Mouse (Mus musculus): ENCODE measurements around the gene Muc2. TPM values are rescaled to one million over a fixed set of nuclear protein-coding genes. Genes with fewer than 3 reads are reported as not detected.

Gene Muc2
- polyA plus RNA-seq (2012), result not detected in 2 replicates

DNA sequence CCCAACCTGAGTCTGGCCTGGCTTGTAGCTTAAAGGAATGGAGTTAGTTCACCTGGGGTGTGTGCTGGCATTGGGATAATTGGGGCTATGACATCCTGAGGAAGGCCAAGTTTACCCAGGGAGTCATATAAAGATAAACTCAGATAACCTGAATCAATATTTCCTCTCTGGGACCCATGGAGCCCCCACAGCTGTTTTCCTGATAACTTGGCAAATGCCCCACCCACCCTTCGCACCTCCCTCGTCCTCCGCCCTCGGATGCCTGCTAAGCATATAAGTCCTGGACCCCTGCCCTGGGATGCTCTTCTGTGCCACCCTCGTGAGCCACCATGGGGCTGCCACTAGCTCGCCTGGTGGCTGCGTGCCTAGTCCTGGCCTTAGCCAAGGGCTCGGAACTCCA lies at the start of gene Muc2:
Gene Muc2 (plus strand): TSS at position 301 of the 400 bp plus-strand sequence.
- no peak for TF ChIP-seq GATA1 (IDR thresholded peaks at IDR 0.05; ENCODE audit: low read length)

DNA sequence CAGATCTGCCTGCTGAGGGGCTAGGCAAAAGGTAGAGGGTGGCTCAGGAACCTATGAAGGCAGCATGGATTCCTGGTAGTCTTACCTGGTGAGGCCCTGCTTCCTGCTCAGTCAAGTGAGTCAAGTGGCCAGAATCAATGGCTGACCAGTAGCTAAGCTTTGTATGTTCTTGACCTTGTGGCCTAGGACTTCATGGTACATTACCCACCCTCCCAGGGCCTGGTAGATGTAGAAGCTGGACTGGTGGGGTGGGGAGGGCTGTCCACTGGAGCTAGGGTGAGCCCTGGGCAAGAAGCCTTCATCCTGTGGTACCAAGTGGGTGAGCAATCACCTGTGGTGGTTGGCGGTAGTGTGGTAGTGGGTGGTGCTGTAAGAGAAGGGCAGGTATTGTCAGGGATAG lies 47.8 kb upstream of the Muc2 start:
- TF ChIP-seq GATA1 (IDR thresholded peaks at IDR 0.05; ENCODE audit: low read length), result no peak

DNA sequence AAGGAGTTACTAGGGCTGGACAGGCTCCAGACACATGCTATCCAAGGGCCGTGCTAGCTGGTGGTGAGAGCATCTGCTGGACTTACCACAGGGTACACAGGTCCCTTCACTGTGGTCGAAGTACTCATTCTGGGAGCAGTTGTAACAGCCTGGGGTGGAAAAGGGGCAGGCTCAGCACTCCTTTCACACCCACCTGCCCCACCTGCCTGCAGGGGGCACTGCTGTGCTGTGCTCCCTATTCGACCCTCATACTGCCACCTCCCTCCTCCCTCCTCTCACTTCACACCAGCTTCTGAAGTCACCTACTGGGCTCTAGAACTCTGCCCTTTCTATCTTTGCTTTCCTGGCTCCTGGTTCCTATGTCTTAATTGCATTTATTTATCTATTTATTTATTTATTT lies 47.0 kb upstream of the Muc2 start:
- TF ChIP-seq GATA1 (IDR thresholded peaks at IDR 0.05; ENCODE audit: low read length), result no peak

DNA sequence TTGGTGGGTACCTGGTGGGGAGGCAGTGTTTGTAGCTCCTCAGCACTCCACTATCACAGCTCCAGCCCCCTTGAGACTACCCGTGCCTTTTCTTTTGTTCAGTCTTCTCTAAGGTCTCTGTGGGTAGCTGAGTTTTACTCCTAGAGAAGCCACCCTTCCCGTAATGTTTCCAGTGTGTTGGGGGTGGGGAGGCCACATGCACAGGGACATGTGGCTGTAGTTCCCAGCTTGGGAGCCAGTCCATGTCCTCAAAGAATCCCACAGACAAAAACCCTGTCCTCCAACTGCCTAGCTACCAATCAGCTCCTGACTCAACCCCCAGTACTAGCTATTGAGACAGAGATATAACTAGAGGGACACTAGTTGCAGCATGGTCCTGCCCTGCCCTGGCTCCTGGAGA lies 43.1 kb upstream of the Muc2 start:
- TF ChIP-seq GATA1 (IDR thresholded peaks at IDR 0.05; ENCODE audit: low read length), result no peak

DNA sequence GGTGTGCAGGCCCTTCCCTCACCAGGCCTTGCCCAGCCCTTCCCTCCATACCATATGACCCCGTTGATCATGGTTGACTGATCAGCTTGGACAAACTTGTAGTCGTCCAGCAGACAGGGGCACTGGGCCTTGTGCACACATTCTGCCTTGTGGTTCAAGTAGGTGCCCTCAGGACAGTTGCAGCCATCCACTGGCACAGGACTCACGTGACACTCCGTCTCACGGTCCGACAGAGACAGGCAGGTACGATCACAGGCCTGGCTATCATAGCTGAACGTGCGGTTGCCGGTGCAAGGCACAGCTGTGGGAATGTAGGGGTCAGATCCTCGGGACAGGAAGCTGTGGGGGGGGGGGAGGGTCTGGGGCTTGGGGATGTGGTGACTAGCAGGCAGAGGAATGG lies 42.3 kb upstream of the Muc2 start:
- no peak for TF ChIP-seq GATA1 (IDR thresholded peaks at IDR 0.05; ENCODE audit: low read length)

DNA sequence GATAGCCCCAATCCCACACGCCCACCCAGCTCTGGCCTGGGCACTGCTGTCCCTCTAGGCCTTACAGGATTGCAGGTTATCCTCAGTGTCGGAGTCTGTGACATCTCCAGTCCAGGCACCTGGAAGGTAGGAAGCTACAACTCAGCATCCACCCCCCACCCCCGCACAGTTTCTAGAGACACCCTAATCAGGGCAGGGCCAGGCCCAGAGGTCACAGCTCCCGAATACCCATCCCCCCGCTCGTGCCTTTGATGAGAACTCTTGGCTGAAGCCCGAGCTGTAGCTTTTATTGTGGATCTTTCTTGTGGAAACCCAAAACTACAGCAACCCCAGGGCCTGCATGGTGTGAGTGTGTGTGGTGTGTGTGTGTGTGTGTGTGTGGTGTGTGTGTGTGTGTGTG lies 37.9 kb upstream of the Muc2 start:
- no peak for TF ChIP-seq GATA1 (IDR thresholded peaks at IDR 0.05; ENCODE audit: low read length)

DNA sequence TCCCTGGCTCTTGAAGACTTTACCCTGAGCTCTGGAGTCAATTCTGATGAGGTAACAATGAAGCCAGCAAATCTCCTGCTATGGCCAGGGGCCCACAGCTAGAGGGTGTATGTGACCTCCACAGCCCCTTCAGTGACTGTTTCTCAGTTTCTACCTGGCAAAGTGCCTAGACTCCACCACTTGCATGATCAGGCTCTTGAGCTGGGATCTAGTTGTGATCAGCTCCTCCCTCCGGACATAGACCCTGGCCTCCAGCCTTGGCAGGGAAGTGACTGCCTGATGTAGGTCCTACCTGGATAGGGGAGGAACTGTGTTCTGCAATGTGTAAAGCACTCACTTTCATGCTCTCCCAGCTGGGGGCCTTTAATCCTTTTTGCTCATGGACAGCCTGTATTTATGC lies 29.8 kb upstream of the Muc2 start:
- TF ChIP-seq GATA1 (IDR thresholded peaks at IDR 0.05; ENCODE audit: low read length), result no peak

DNA sequence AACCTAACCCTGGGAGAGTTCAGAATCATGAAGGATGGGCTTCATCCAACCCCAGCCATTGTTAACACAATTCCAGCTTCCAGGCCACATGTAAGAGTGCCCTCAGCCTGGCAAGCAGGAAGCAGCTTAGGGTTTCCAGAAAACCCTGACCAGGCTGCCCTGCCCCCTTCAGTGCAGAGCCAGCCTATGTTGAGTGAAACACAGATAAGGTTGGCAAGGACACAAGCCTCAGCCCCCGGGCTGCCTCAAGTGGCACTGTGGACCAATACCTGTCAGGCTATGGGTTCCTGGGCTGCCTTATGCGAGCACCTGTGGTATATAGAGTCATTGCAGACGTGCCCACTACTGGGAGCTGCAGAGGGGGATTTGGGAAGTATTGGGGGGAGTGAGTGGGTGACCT lies 28.7 kb upstream of the Muc2 start:
- TF ChIP-seq GATA1 (IDR thresholded peaks at IDR 0.05; ENCODE audit: low read length), result no peak

DNA sequence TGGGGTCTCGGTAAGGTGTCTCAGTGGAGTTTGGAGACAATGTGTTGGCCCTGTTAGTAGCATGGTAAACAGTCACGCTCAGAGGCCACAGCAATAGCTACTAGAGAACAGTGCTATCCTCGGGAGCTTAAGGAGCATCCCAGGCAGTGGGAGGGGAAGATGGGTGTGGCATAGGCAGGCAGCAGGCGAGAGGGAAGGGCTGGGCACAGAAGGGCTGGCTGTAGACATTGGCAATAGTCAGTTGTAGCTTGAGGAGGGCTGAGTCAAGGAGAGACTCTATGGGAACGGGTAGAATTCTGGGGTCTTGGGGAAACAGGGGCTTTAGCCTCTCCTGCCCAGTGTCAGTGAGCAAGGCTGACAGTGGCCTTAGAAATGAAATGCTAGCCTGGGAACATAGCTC lies 27.9 kb upstream of the Muc2 start:
- no peak for TF ChIP-seq GATA1 (IDR thresholded peaks at IDR 0.05; ENCODE audit: low read length)

DNA sequence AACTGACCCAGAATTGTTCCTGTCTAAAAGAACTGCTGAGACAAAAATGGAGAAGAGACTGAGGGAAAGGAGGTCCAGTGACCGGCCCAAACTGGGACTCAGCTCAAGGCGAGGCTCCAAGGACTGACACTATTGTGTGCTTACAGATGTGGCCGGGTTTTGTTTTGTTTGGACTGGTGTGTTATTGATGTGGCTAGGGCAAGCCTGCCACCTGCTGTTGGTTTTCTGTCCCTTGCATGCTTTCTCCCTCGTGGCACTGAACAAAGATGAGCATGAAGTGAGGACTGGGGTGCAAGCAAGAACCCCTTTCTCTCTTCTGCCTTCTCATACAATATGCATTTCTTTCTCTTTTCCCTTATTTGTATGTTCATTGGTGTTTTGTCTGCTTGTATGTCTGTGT lies 23.9 kb upstream of the Muc2 start:
- no peak for TF ChIP-seq GATA1 (IDR thresholded peaks at IDR 0.05; ENCODE audit: low read length)

DNA sequence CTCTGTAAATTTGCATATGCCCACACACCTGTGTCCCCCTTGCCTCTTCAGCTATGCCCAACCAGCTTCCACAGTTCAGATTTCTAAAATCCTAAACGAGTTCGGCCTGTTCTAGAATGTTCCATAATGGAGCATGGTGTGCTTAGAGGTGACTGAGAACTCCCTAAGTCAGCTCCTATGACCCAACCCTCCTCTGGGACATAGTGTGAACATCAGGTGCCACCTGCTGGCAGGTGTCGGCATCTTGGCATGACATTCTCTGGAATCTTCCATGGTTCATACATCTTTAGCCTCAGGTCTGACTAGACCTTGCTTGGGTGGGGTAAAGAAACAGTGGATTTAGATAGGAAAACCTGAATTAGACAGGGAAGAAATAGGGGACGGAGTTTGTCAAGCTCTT lies 19.1 kb upstream of the Muc2 start:
- TF ChIP-seq GATA1 (IDR thresholded peaks at IDR 0.05; ENCODE audit: low read length), result no peak

DNA sequence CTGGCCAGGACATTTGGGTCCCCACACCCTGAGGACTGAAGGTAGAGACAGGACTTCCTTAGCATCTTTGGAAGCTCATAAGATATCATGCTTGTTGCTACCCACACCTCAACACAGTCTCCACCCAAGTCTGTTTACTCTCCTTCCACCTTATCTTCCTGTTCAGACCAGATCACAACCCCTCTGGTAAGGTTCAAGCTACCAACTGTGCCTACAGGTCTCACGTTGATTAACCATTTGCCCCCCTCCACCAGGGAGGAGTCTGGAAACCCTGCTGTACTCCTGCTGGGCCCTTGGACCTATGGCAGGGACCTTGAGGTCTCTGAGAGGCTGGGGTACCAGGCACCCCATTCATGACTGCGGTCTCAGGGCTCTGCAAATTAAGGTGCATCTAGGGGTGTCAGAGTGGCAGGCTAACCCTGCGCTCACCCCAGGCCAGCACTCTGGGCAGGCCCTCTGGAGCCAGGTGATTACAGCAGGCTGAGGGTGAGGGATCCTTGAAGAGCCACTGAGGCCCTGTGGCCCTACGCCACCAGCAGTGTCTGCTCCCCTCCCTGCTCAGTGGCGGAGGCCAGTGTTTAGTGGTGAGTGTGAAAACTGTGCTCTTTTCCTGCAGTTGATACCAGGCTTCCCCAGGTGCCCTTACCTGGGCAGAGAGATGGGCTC lies 18.4 kb upstream of the Muc2 start:
- TF ChIP-seq GATA1 (IDR thresholded peaks at IDR 0.05; ENCODE audit: low read length), result no peak

DNA sequence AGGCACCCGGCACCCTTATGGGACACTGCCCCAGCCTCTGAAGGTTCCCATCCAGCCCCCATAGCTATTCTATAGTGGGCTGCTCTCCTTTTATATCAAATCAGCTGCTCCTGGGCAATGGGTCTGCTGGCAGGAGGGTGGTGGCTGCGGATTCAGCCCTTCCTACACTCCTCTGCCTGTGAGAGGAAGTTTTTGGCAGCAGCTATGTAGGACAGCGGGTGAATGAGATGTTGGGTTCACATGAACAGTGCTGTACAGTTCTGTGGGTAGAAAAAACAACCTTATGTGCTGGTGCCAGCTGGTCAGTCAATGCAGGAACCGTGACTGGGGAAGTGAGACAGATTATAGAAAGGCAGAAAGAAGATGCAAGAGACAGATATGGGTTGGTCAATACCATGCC lies 11.2 kb upstream of the Muc2 start:
- no peak for TF ChIP-seq GATA1 (IDR thresholded peaks at IDR 0.05; ENCODE audit: low read length)

DNA sequence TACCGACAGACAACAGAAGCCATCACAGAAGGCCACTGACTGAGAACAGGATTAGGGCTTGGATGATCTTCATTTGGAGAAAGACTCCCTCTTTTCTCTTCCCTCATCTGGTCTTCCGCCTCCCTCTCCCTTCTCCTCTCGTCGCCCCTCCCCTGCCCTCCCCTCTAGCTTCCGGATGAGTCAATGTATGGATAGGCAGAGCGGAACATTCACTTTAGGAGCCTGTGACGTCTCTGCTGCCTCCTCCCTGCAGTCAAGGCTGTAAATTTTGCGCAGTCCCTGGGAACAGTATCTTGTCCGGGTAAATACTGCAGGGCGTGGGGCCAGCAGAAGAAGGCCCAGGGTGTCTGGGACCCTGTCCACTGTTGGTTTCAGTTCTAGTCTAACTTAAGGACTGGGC lies 2.8 kb upstream of the Muc2 start:
- no peak for TF ChIP-seq GATA1 (IDR thresholded peaks at IDR 0.05; ENCODE audit: low read length)

DNA sequence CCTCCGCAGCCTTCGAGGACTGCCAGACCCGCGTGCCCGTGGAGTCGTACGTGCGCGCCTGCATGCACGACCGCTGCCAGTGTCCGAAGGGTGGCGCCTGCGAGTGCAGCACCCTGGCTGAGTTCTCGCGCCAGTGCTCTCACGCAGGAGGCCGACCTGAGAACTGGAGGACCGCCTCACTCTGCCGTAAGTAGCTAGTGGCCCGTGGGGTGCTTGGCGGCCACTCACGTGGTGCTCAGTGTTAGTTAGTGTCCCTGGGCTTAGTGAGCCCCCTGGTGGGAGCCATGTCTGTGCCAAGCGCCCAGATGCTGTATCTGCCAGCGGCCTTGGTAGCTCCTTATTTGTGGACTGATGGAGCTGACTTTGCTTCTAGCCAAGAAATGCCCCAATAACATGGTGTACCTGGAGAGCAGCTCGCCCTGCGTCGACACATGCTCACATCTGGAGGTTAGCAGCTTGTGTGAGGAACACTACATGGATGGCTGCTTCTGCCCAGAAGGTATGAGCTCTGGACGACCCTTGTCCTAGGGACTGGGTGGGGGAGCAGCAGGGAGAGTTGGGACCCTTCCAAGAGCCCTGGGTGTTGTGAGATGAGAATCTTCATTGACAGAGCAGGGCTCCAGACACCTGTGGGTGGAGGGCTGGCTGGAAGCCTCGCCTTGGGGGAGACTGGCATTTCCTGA lies 3.6 kb downstream of the Muc2 start:
- TF ChIP-seq GATA1 (IDR thresholded peaks at IDR 0.05; ENCODE audit: low read length), result no peak

DNA sequence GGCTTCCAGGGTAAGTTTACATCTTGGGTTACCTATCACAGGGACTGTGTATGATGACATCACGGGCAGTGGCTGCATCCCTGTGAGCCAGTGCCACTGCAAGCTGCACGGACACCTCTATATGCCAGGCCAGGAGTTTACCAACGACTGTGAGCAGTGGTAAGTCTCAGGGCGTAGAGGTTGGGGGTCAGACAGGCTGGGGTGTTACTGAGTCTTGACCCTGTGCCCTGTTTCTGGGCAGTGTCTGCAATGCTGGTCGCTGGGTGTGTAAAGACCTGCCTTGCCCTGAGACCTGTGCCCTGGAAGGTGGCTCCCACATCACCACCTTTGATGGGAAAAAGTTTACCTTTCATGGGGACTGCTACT lies 4.1 kb downstream of the Muc2 start:
- no peak for TF ChIP-seq GATA1 (IDR thresholded peaks at IDR 0.05; ENCODE audit: low read length)

DNA sequence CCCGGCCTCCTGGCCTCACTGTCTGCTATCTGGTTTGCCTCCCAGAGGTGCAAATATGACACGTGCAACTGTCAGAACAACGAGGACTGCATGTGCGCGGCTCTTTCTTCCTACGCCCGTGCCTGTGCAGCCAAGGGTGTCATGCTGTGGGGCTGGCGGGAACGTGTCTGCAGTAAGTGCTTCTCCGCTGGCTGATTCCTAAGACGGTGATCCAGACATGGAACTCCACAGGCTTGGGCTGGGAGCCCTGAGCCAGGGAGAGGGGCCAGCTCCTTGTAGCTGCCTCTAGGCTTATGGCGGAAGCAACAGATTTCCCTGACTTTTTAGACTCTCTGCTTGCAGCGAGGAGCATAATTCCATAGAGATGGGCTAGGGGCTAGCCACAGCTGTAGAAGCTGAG lies 6.4 kb downstream of the Muc2 start:
- TF ChIP-seq GATA1 (IDR thresholded peaks at IDR 0.05; ENCODE audit: low read length), result no peak

Data from G1E-ER4 (cell line).